Mouse (Mus musculus) intestine, embryonic 15.5 days (tissue): ENCODE results near the gene Nebl. TPM values are rescaled to one million over a fixed set of nuclear protein-coding genes. Genes with fewer than 3 reads are reported as not detected.

Source experiments
- ATAC-seq: fragments of 200-750 bp; cut with Nextera tagmentation; 2 replicates; pipeline ENCODE4 v1.8.0; 2017; ENCODE audit warnings: moderate TSS enrichment, moderate library complexity
- H3K27ac ChIP-seq: fragments of 300-500 bp; sonication (generic); 2 replicates; pipeline ENCODE4 v1.5.1; 2015; ENCODE audit warnings: mild to moderate bottlenecking, inconsistent platforms
- H3K27me3 ChIP-seq: fragments of 300-500 bp; sonication (generic); replicated peaks from 2 replicates; pipeline ENCODE4 v1.6.1; 2015; ENCODE audit warnings: inconsistent platforms
- H3K36me3 ChIP-seq: fragments of 300-500 bp; sonication (generic); 2 replicates; pipeline ENCODE4 v1.6.1; 2015; ENCODE audit warnings: inconsistent platforms
- H3K4me1 ChIP-seq: fragments of 300-500 bp; sonication (generic); replicated peaks from 2 replicates; pipeline ENCODE4 v1.6.1; 2015; ENCODE audit warnings: inconsistent platforms
- H3K4me2 ChIP-seq: fragments of 300-500 bp; sonication (generic); replicated peaks from 2 replicates; pipeline ENCODE4 v1.6.1; 2015; ENCODE audit warnings: mild to moderate bottlenecking, inconsistent platforms
- H3K4me3 ChIP-seq: fragments of 300-500 bp; sonication (generic); replicated peaks from 2 replicates; pipeline ENCODE4 v1.5.1; 2015; ENCODE audit warnings: inconsistent platforms
- H3K9ac ChIP-seq: fragments of 300-500 bp; sonication (generic); 2 replicates; pipeline ENCODE4 v1.6.1; 2015; ENCODE audit warnings: inconsistent platforms
- H3K9me3 ChIP-seq: fragments of 300-500 bp; sonication (generic); 2 replicates; pipeline ENCODE4 v1.6.1; 2016; ENCODE audit warnings: inconsistent platforms
- WGBS: fragments of 180-500 bp; shearing (Covaris S2); methylation state at CpG from one replicate; pipeline ENCODE4 v1.1.7; 2015; 5-methylcytosine and 5-hydroxymethylcytosine counted together
- polyA plus RNA-seq: library from polyadenylated mRNA; unstranded; fragments of >200 nt; fragmentation: Nextera tagmentation; extraction: Ambion mirVana; gene quantifications from 2 replicates; pipeline ENCODE4 v1.2.1, GENCODE M21; 2015

Nebl gene
- polyA plus RNA-seq, 1 experiment from 2014 or later = 0.43 TPM

DNA sequence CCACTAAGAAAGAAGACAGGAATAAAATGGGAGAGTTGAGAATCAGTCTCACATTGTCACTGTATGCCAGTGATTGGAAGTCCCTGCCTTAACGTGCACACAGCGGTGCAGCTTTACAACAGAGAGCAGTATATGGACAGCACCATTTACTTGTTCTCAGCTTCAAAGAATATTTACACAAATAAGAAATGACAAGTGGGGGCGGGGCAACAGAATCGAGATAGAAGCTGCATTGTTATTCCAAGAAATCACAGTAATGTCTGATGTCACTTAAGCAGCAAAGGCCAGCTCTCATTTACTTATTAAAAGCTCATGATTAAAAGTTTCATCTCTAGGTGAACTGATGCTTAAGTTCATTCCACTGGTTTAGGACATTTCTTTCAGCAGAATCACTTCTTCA lies 328.8 kb downstream of the Nebl start:
- H3K4me3 ChIP-seq = no peak overlapping the region
- H3K4me2 ChIP-seq = no peak overlapping the region
- no peaks in the 10 kb centered on the region for H3K9me3 ChIP-seq
- H3K4me1 ChIP-seq = no peaks in the 10 kb centered on the region
- ATAC-seq = no peak
- H3K27me3 ChIP-seq = no peaks in the 10 kb centered on the region
- H3K36me3 ChIP-seq = no peaks in the 10 kb centered on the region
- H3K9ac ChIP-seq = no peak overlapping the region
- no peak overlapping the region for H3K27ac ChIP-seq
- 59% methylated on average over 4 of the region's 4 CpGs for WGBS

DNA sequence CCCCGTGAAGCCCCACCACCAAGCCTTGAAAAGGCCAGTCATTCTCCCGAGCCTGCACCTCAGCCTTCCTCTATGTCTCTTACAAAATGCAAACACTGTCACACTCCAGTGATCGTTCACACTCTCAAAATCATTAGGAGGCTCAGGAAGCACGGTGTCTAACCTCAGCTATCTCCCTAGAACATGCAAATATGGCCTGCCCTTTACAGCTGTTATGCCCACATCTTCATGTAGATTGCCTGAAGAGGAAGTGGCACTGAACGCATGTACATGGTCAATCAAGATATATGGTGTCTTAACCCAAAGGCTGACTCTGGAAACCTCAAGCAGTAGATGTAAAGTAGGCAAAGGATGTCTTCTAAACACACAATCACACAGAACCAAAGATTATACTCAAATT lies 335.0 kb downstream of the Nebl start:
- no peak for ATAC-seq
- Histone ChIP-seq H3K9ac (no peak overlapping the region), H3K27me3 (no peaks in the 10 kb centered on the region), H3K4me1 (no peaks in the 10 kb centered on the region), H3K27ac (no peak overlapping the region), H3K36me3 (no peaks in the 10 kb centered on the region), H3K9me3 (no peaks in the 10 kb centered on the region), H3K4me3 (no peak overlapping the region), H3K4me2 (no peak overlapping the region)
- WGBS = 74% methylated on average over 5 of the region's 5 CpGs

- Histone ChIP-seq H3K4me1 (no peaks in the 10 kb centered on the region), H3K4me3 (no peak overlapping the region), H3K9ac (no peak overlapping the region), H3K4me2 (no peak overlapping the region), H3K36me3 (no peaks in the 10 kb centered on the region), H3K27me3 (no peaks in the 10 kb centered on the region), H3K27ac (no peak overlapping the region), H3K9me3 (no peaks in the 10 kb centered on the region)
- ATAC-seq = no peak
- 80% methylated on average over 5 of the region's 5 CpGs for WGBS
Measured at GRCm38 (mm10) chr2:17391389-17391788, 339.9 kb downstream of the Nebl start.

DNA sequence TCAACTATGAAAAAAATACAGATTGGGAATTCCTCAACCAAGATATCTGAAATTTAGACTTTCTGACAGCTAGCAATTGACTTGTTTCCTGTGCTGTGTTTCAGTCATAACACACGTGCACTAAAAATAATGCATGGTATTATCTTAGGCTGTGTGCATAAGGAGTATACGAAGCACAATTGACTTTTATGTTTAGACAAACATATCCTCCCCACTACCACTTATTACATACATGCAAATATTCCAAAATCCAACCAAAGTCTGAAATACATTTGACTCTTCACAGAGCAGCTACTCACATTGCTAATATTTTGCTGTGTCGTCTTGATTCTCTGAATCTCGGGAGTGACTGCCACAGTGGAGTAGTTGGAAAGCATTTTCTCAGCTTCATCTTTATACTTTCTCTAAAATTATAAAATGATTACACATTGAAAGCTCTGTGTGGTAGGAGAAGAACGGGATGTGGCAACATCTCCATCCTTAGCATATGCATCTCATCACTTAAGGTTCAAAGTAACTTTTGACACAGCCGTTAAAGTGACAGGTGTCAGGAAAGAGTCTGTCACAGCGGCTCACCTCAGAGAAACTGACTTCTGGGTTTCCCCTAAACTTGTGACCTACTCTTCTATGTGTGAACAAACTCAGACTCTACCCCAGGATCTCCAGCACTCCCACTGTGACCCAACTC lies 340.6 kb downstream of the Nebl start:
- Histone ChIP-seq H3K27ac (no peak overlapping the region), H3K4me2 (no peak overlapping the region), H3K36me3 (no peaks in the 10 kb centered on the region), H3K9me3 (no peaks in the 10 kb centered on the region), H3K4me3 (no peak overlapping the region), H3K4me1 (no peaks in the 10 kb centered on the region), H3K9ac (no peak overlapping the region), H3K27me3 (no peaks in the 10 kb centered on the region)
- no peak for ATAC-seq
- 83% methylated on average over 7 of the region's 7 CpGs for WGBS

DNA sequence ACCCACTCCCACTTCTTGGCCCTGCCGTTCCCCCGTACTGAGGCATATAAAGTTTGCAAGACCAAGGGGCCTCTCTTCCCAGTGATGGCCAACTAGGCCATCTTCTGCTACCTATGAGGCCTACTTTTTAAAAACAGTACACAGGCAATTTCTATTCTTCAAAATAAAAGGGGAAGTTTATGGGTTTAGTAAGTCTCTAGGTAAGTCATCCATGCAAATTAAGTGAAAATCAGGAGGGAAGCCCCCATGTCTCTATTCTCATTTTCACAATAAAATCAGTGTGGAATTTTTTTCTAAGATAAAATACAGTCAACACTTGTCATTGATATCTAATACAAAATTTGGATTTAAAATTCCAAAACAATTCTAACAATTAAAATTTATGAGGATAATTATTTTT lies 341.4 kb downstream of the Nebl start:
- WGBS = 98% methylated on average over 2 of the region's 2 CpGs
- no peaks in the 10 kb centered on the region for H3K36me3 ChIP-seq
- H3K4me2 ChIP-seq = no peak overlapping the region
- H3K27me3 ChIP-seq = no peaks in the 10 kb centered on the region
- no peak overlapping the region for H3K27ac ChIP-seq
- H3K9me3 ChIP-seq = no peaks in the 10 kb centered on the region
- H3K4me1 ChIP-seq = no peaks in the 10 kb centered on the region
- ATAC-seq = no peak
- no peak overlapping the region for H3K4me3 ChIP-seq
- H3K9ac ChIP-seq = no peak overlapping the region

- Histone ChIP-seq H3K27ac (no peak overlapping the region), H3K9ac (no peak overlapping the region), H3K4me3 (no peak overlapping the region), H3K27me3 (no peaks in the 10 kb centered on the region), H3K4me2 (no peak overlapping the region), H3K4me1 (no peaks in the 10 kb centered on the region), H3K36me3 (no peaks in the 10 kb centered on the region), H3K9me3 (no peaks in the 10 kb centered on the region)
- no peak for ATAC-seq
- WGBS = 94% methylated on average over 4 of the region's 4 CpGs
Measured at GRCm38 (mm10) chr2:17389379-17389778, 341.9 kb downstream of the Nebl start.

GRCm38 (mm10) chr2:17382227-17382626 lies 349.0 kb downstream of the Nebl start:
- Histone ChIP-seq H3K9ac (no peak overlapping the region), H3K4me2 (no peak overlapping the region), H3K9me3 (no peaks in the 10 kb centered on the region), H3K4me1 (no peaks in the 10 kb centered on the region), H3K4me3 (no peak overlapping the region), H3K27ac (no peak overlapping the region), H3K36me3 (no peaks in the 10 kb centered on the region), H3K27me3 (no peaks in the 10 kb centered on the region)
- 93% methylated on average over 1 of the region's 1 CpGs for WGBS
- no peak for ATAC-seq

GRCm38 (mm10) chr2:17375916-17376315 lies 355.3 kb downstream of the Nebl start:
- 88% methylated on average over 2 of the region's 2 CpGs for WGBS
- no peak overlapping the region for H3K9ac ChIP-seq
- no peaks in the 10 kb centered on the region for H3K27me3 ChIP-seq
- no peak for ATAC-seq
- H3K4me1 ChIP-seq = no peaks in the 10 kb centered on the region
- no peak overlapping the region for H3K4me3 ChIP-seq
- H3K27ac ChIP-seq = no peak overlapping the region
- H3K4me2 ChIP-seq = no peak overlapping the region
- no peaks in the 10 kb centered on the region for H3K9me3 ChIP-seq
- no peaks in the 10 kb centered on the region for H3K36me3 ChIP-seq

- no peak overlapping the region for H3K4me2 ChIP-seq
- no peak overlapping the region for H3K4me3 ChIP-seq
- H3K27ac ChIP-seq = no peak overlapping the region
- no peaks in the 10 kb centered on the region for H3K9me3 ChIP-seq
- H3K36me3 ChIP-seq = no peaks in the 10 kb centered on the region
- ATAC-seq = no peak
- no peak overlapping the region for H3K9ac ChIP-seq
- H3K4me1 ChIP-seq = no peaks in the 10 kb centered on the region
- no peaks in the 10 kb centered on the region for H3K27me3 ChIP-seq
- WGBS = 72% methylated on average over 5 of the region's 5 CpGs
Measured at GRCm38 (mm10) chr2:17365671-17366070, 365.6 kb downstream of the Nebl start.

DNA sequence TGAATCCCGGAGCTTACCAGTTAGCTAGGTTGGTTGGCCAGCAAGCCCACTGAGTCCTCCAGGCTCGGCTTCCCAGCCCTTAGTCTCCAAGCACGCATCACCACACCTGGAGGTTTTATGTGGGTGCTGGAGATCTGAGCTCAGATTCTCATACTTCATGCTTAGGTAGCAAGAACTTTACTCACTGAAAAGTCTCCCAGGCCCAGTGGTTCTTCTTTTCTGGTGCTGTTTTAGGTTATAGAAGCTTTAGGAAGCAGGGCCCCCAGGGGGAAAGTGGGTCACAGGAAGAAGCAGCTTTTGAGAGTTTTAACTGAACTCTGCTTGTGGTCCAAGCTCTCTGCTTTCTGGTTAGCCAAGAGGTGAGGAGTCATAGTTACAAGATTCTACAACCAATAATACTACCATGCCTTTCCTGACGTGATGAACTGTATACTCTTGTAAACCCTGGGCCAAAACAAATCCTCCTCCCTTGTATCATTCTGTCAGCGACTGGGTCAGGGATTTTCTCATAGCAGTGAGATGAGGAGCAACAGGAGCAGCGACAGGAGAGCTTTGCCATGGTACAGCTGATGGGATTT lies 366.2 kb downstream of the Nebl start:
- no peak overlapping the region for H3K4me2 ChIP-seq
- no peak overlapping the region for H3K4me3 ChIP-seq
- no peaks in the 10 kb centered on the region for H3K36me3 ChIP-seq
- 67% methylated on average over 6 of the region's 6 CpGs for WGBS
- H3K27me3 ChIP-seq = no peaks in the 10 kb centered on the region
- no peaks in the 10 kb centered on the region for H3K9me3 ChIP-seq
- H3K27ac ChIP-seq = no peak overlapping the region
- H3K4me1 ChIP-seq = no peaks in the 10 kb centered on the region
- H3K9ac ChIP-seq = no peak overlapping the region
- no peak for ATAC-seq

DNA sequence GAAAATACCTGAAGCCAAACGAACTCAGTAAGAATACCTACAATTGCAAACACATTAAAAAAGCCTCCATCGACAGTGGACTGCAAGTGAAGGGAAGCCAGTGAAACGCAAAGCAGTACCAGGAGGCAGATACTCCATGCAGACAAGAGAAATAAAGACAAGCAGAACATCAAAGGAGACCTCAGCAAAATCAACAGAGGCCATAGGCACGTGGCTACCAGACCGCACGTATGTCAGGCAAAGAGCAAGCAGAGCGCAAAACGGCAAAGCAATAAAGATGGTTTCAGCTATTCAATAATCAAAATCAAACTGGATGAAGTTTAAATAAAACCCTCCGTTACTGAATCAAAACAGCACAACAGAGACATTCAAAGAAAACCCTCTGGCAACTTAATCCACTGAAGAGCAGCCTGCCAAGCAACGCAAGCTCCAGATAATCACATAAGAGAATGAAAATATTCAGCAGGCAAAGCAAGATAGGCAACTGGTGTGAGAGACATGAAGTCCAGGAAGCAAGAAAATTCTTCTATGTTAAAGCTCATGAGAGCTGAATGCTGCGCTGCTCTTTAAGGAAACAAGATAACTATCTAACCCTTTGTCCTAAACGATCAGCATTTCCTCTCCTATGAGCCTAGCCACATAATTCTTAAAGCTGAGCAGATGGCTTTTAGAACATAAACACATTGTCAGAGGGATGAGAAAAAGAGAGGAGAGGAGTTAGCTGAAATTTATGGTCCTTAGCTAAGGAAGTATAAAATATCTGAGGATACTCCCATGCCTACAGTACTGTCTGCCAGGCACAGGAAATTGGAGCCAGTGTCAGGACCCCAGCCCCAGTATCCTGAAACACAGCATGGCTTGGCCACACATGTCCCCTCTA lies 367.7 kb downstream of the Nebl start:
- H3K4me3 ChIP-seq = no peak overlapping the region
- no peak overlapping the region for H3K4me2 ChIP-seq
- peak; percentile 34; the same call in 1 of the 2 replicates for ATAC-seq
- no peak overlapping the region for H3K9ac ChIP-seq
- WGBS = 27% methylated on average over 12 of the region's 12 CpGs
- no peaks in the 10 kb centered on the region for H3K9me3 ChIP-seq
- no peaks in the 10 kb centered on the region for H3K4me1 ChIP-seq
- no peak overlapping the region for H3K27ac ChIP-seq
- H3K36me3 ChIP-seq = no peaks in the 10 kb centered on the region
- no peaks in the 10 kb centered on the region for H3K27me3 ChIP-seq

DNA sequence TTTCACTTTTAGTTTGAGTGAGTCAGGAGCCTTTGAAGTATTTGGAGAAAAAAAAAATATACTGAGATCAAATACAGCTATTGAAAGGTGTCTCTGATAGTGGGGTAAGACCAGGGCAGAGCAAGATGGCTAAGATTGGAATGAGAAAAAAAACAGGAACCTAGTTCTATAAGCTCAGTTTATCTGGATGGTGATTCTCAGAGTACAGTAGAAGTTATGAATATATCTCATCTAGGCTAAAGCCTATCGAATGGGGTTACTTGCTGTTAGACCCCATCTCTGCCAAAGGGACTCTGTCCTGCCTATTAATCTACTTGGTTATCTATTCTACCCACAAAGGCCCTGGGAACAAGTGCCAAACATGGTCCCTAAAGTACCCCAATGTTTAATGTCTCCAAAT lies 369.1 kb downstream of the Nebl start:
- Histone ChIP-seq H3K36me3 (no peaks in the 10 kb centered on the region), H3K9me3 (no peaks in the 10 kb centered on the region), H3K4me2 (no peak overlapping the region), H3K27me3 (no peaks in the 10 kb centered on the region), H3K4me3 (no peak overlapping the region), H3K4me1 (no peaks in the 10 kb centered on the region), H3K27ac (no peak overlapping the region), H3K9ac (no peak overlapping the region)
- no peak for ATAC-seq
- WGBS = 82% methylated on average over 1 of the region's 1 CpGs
